Mouse (Mus musculus) myocyte (in vitro differentiated cells): ENCODE measurements around the gene Gdpd3.

ENCODE experiments used
- CEBPB ChIP-seq: IDR thresholded peaks from 2 replicates; pipeline ENCODE4 v1.6.1; 2011; ENCODE audit warnings: mild to moderate bottlenecking, moderate library complexity; ENCODE audit not compliant: poor library complexity, insufficient read depth, severe bottlenecking
- E2F4 ChIP-seq: IDR thresholded peaks from one replicate; pipeline ENCODE4 v1.6.1; 2011; ENCODE audit warnings: mild to moderate bottlenecking, control low read depth, moderate library complexity; ENCODE audit not compliant: insufficient read depth
- MAX ChIP-seq: IDR thresholded peaks from one replicate; pipeline ENCODE4 v1.6.1; 2011; ENCODE audit warnings: low read depth, mild to moderate bottlenecking, control low read depth
- MYOD1 ChIP-seq, 3 experiments: IDR thresholded peaks; one replicate each; pipeline ENCODE4 v1.6.1; 2011; ENCODE audit warnings: control low read depth in 2 of 3, low read depth in 2 of 3, mild to moderate bottlenecking in 2 of 3, moderate library complexity in 1 of 3; ENCODE audit not compliant: insufficient read length in 2 of 3, control insufficient read depth in 1 of 3
- MYOG ChIP-seq, 3 experiments: IDR thresholded peaks; one replicate each; pipeline ENCODE4 v1.6.1; 2011; ENCODE audit warnings: control low read depth in 2 of 3, low read depth in 2 of 3, mild to moderate bottlenecking in 2 of 3; ENCODE audit not compliant: insufficient read length in 2 of 3, control insufficient read depth in 1 of 3, insufficient read depth in 1 of 3
- POLR2A ChIP-seq: IDR thresholded peaks from one replicate; pipeline ENCODE4 v1.6.1; 2011; ENCODE audit warnings: low read depth, mild to moderate bottlenecking, control low read depth, moderate library complexity; ENCODE audit not compliant: insufficient read length
- POLR2AphosphoS2 ChIP-seq: IDR thresholded peaks from one replicate; pipeline ENCODE4 v1.6.1; 2011; ENCODE audit warnings: low read depth, control low read depth; ENCODE audit not compliant: insufficient read length
- SRF ChIP-seq: IDR thresholded peaks from one replicate; pipeline ENCODE4 v1.6.1; 2011; ENCODE audit warnings: low read depth; ENCODE audit not compliant: control insufficient read depth, insufficient read length
- TCF12 ChIP-seq: IDR thresholded peaks from one replicate; pipeline ENCODE4 v1.6.1; 2011; ENCODE audit warnings: mild to moderate bottlenecking, control low read depth; ENCODE audit not compliant: poor library complexity, insufficient read depth, severe bottlenecking
- TCF3 ChIP-seq: IDR thresholded peaks from one replicate; pipeline ENCODE4 v1.6.1; 2011; ENCODE audit warnings: low read depth, control low read depth; ENCODE audit not compliant: insufficient read length
- USF1 ChIP-seq: IDR thresholded peaks from one replicate; pipeline ENCODE4 v1.6.1; 2011; ENCODE audit warnings: low read depth, mild to moderate bottlenecking, control low read depth, moderate library complexity

GRCm38 (mm10) chr7:126749582-126750343, 16.4 kb upstream of the Gdpd3 start:
- TF ChIP-seq POLR2A = no peak
- no peak for TF ChIP-seq POLR2AphosphoS2
- TF ChIP-seq MYOD1 (IDR thresholded peaks at IDR 0.05; ENCODE audit: control insufficient read depth in 1 of 3, insufficient read length in 2 of 3, low read depth in 2 of 3) = no peak
- no peak for TF ChIP-seq MAX
- TF ChIP-seq USF1 = no peak
- no peak for TF ChIP-seq TCF12
- no peak for TF ChIP-seq E2F4
- TF ChIP-seq MYOG (IDR thresholded peaks at IDR 0.05; ENCODE audit: control insufficient read depth in 1 of 3, insufficient read depth in 1 of 3, insufficient read length in 2 of 3, low read depth in 2 of 3) = no peak
- TF ChIP-seq TCF3 = no peak
- no peak for TF ChIP-seq CEBPB
- no peak for TF ChIP-seq SRF
